Mouse (Mus musculus): ENCODE results near the gene Gm42906. TPM values are rescaled to one million over a fixed set of nuclear protein-coding genes. Genes with fewer than 3 reads are reported as not detected.
A peak's percentile ranks its signal among the peaks of the same experiment; 100 is the strongest.

Gene Gm42906
- polyA plus RNA-seq, 1 experiment from 2014 or later = not detected

GRCm38 (mm10) chr5:151238730-151239129 is 189.2 kb downstream of the Gm42906 start:
- Histone ChIP-seq H3K9ac (ENCODE audit: low read depth, low read length) (no peak overlapping the region), H3K36me3 (ENCODE audit: control insufficient read depth, insufficient read depth) (no peaks in the 10 kb centered on the region), H3K4me1 (replicated peaks; ENCODE audit: control insufficient read depth, insufficient read depth, low read length) (peaks cover 5% of the 10 kb centered on the region; the same call in 1 of the 2 replicates), H3K27ac (ENCODE audit: low read depth, low read length) (no peak overlapping the region), H3K4me2 (replicated peaks; ENCODE audit: low read depth) (no peak overlapping the region), H3K9me3 (ENCODE audit: control insufficient read depth) (no peaks in the 10 kb centered on the region), H3K27me3 (replicated peaks; ENCODE audit: control insufficient read depth, insufficient read depth, low read length) (no peaks in the 10 kb centered on the region), H3K4me3 (ENCODE audit: low read depth, low read length) (no peak overlapping the region)
- no peak for ATAC-seq
- TF ChIP-seq CTCF (IDR thresholded peaks at IDR 0.05; ENCODE audit: low read depth) = no peak
- 61% methylated on average over 9 of the region's 9 CpGs for WGBS

DNA sequence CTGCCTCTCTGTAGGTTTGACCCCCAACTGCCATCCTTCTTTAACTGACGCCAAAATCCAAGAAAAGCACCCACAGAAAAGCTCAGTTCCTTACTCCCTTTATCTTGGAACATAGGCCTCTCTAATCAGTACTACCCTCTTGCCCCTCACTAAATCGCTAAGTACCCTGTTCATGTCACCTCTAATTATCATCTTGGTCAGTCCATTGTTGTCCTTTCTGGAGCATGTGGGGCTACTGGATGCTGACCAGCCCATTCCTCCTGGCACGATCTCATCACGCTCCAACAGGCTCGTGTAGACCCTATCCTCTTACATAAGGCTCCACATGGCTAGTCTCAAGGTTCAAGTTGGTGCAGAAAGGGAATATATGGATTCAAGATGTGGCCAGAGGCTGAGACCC is 191.6 kb downstream of the Gm42906 start:
- no peaks in the 10 kb centered on the region for H3K36me3 ChIP-seq (ENCODE audit: control insufficient read depth, insufficient read depth)
- no peak overlapping the region for H3K27ac ChIP-seq (ENCODE audit: low read depth, low read length)
- TF ChIP-seq CTCF (IDR thresholded peaks at IDR 0.05; ENCODE audit: low read depth) = no peak
- WGBS = 82% methylated on average over 5 of the region's 5 CpGs
- H3K4me3 ChIP-seq (ENCODE audit: low read depth, low read length) = no peak overlapping the region
- no peaks in the 10 kb centered on the region for H3K27me3 ChIP-seq (replicated peaks; ENCODE audit: control insufficient read depth, insufficient read depth, low read length)
- H3K9me3 ChIP-seq (ENCODE audit: control insufficient read depth) = no peaks in the 10 kb centered on the region
- H3K9ac ChIP-seq (ENCODE audit: low read depth, low read length) = no peak overlapping the region
- no peak for ATAC-seq
- H3K4me2 ChIP-seq (replicated peaks; ENCODE audit: low read depth) = no peak overlapping the region
- peaks cover 6% of the 10 kb centered on the region; the same call in 1 of the 2 replicates for H3K4me1 ChIP-seq (replicated peaks; ENCODE audit: control insufficient read depth, insufficient read depth, low read length)

GRCm38 (mm10) chr5:151233400-151234031 is 194.4 kb downstream of the Gm42906 start, which contains the start of gene Stard13:
Gene Stard13, minus strand, starts transcription at chr5:151233836.
- ATAC-seq = peak; percentile 89
- peak within 1 kb of the TSS; percentile 46 for H3K27ac ChIP-seq (ENCODE audit: low read depth, low read length)

DNA sequence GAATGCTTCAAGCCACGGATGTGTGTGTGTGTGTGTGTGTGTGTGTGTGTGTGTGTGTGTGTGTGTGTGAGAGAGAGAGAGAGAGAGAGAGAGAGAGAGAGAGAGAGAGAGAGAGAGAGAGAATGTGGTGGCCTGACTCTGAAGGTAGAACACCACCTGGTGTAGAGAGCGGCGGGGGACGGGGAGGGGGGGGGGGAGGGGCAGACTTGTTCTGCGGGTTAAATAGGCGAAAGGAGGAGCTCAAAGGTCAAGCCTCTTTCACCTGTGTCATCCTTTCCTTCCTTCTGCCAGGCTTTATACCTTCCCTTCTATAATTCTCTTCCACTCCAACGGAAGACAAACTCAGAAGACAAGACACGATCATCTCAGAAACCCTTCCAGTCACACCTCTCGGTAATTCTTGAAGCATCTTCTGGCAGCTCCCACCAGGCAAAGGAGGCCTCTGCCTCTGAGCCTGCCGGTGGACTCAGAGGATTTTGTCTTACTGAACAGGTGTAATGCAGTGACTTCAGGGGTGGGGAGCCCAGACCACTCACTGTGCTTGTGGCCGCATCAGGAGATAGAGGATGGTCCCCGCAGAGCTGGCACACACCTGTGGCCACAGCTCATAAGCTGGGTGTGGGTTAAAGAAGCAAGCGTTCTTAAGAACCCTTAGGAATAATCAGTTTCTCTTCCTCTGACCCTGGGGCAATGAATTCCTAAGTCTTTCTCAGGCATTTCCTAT is 195.2 kb downstream of the Gm42906 start:
- Histone ChIP-seq H3K9me3 (ENCODE audit: control insufficient read depth) (no peaks in the 10 kb centered on the region), H3K27ac (ENCODE audit: low read depth, low read length) (peak overlapping the region; percentile 16), H3K36me3 (ENCODE audit: control insufficient read depth, insufficient read depth) (no peaks in the 10 kb centered on the region), H3K9ac (ENCODE audit: low read depth, low read length) (peak overlapping the region; percentile 31; the same call in 1 of the 2 replicates), H3K4me1 (replicated peaks; ENCODE audit: control insufficient read depth, insufficient read depth, low read length) (peaks cover 6% of the 10 kb centered on the region; the same call in 1 of the 2 replicates), H3K4me2 (replicated peaks; ENCODE audit: low read depth) (peak overlapping the region; percentile 93), H3K27me3 (replicated peaks; ENCODE audit: control insufficient read depth, insufficient read depth, low read length) (no peaks in the 10 kb centered on the region), H3K4me3 (ENCODE audit: low read depth, low read length) (peak overlapping the region; percentile 58)
- WGBS = 17% methylated on average over 8 of the region's 13 CpGs
- TF ChIP-seq CTCF (IDR thresholded peaks at IDR 0.05; ENCODE audit: low read depth) = no peak
- ATAC-seq = peak; percentile 62

More at GRCm38 (mm10) chr5:151233400-151234031, 194.4 kb downstream of the Gm42906 start, which contains the start of gene Stard13:
- Histone ChIP-seq H3K27me3 (replicated peaks; ENCODE audit: control insufficient read depth, insufficient read depth, low read length) (no peaks in the 10 kb centered on the region), H3K9ac (ENCODE audit: low read depth, low read length) (peak within 1 kb of the TSS; percentile 56), H3K4me2 (replicated peaks; ENCODE audit: low read depth) (peak within 1 kb of the TSS; percentile 93), H3K4me1 (replicated peaks; ENCODE audit: control insufficient read depth, insufficient read depth, low read length) (peaks cover 6% of the 10 kb centered on the region; the same call in 1 of the 2 replicates), H3K4me3 (ENCODE audit: low read depth, low read length) (peak within 1 kb of the TSS; percentile 58), H3K36me3 (ENCODE audit: control insufficient read depth, insufficient read depth) (no peaks in the 10 kb centered on the region), H3K9me3 (ENCODE audit: control insufficient read depth) (no peaks in the 10 kb centered on the region)
- under 1% methylated on average over 49 of the region's 49 CpGs for whole genome bisulfite sequencing
- no peak for TF ChIP-seq CTCF (IDR thresholded peaks at IDR 0.05; ENCODE audit: low read depth)

GRCm38 (mm10) chr5:151231861-151232260 is 196.1 kb downstream of the Gm42906 start:
- Histone ChIP-seq H3K4me3 (ENCODE audit: low read depth, low read length) (no peak overlapping the region), H3K27ac (ENCODE audit: low read depth, low read length) (no peak overlapping the region), H3K9ac (ENCODE audit: low read depth, low read length) (no peak overlapping the region), H3K36me3 (ENCODE audit: control insufficient read depth, insufficient read depth) (no peaks in the 10 kb centered on the region), H3K27me3 (replicated peaks; ENCODE audit: control insufficient read depth, insufficient read depth, low read length) (no peaks in the 10 kb centered on the region), H3K4me1 (replicated peaks; ENCODE audit: control insufficient read depth, insufficient read depth, low read length) (peaks cover 6% of the 10 kb centered on the region; the same call in 1 of the 2 replicates), H3K9me3 (ENCODE audit: control insufficient read depth) (no peaks in the 10 kb centered on the region), H3K4me2 (replicated peaks; ENCODE audit: low read depth) (no peak overlapping the region)
- TF ChIP-seq CTCF (IDR thresholded peaks at IDR 0.05; ENCODE audit: low read depth) = no peak
- ATAC-seq = no peak
- WGBS = 88% methylated on average over 7 of the region's 7 CpGs

GRCm38 (mm10) chr5:151231411-151231810 is 196.6 kb downstream of the Gm42906 start:
- WGBS = 65% methylated on average over 4 of the region's 4 CpGs
- Histone ChIP-seq H3K9ac (ENCODE audit: low read depth, low read length) (no peak overlapping the region), H3K4me1 (replicated peaks; ENCODE audit: control insufficient read depth, insufficient read depth, low read length) (peaks cover 6% of the 10 kb centered on the region; the same call in 1 of the 2 replicates), H3K36me3 (ENCODE audit: control insufficient read depth, insufficient read depth) (no peaks in the 10 kb centered on the region), H3K27ac (ENCODE audit: low read depth, low read length) (no peak overlapping the region), H3K27me3 (replicated peaks; ENCODE audit: control insufficient read depth, insufficient read depth, low read length) (no peaks in the 10 kb centered on the region), H3K4me2 (replicated peaks; ENCODE audit: low read depth) (no peak overlapping the region), H3K9me3 (ENCODE audit: control insufficient read depth) (no peaks in the 10 kb centered on the region), H3K4me3 (ENCODE audit: low read depth, low read length) (no peak overlapping the region)
- ATAC-seq = no peak
- no peak for TF ChIP-seq CTCF (IDR thresholded peaks at IDR 0.05; ENCODE audit: low read depth)
